Mouse (Mus musculus) T-cell, adult 66 days (primary cell): Measurements from ENCODE around the gene Arl11. TPM values are rescaled to one million over a fixed set of nuclear protein-coding genes. Genes with fewer than 3 reads are reported as not detected.

Source experiments
- total RNA-seq, 2 experiments: library from RNA; stranded (reverse); gene quantifications; 3 replicates in 1 of 2; 4 replicates in 1 of 2; pipeline ENCODE4 v1.2.4; 2023

Arl11 gene
- 1 to 10 TPM; 1.2 to 1.4 TPM for total RNA-seq

DNA sequence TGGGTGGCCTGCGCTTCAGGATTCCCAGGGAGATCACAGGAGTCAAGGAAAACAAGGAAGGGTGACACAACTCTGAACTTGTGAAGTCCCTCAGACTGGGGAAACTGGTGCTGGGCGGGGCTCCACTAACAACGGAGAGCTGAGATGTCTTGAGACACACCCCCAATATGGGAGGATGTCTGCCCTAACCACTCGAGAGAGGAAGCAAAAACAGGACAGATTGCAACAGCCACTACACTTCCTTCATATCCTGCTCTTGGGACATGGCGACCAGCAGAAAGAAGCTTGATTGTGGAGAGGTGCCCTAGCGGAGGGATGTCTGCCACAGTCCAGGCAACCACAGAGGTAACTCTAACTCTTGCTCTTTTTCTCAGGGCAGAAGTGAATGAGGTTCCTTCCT lies at the start of gene Arl11:
Gene Arl11 (plus strand): TSS at position 161 of the 400 bp plus-strand sequence.

GRCm38 (mm10) chr14:61360131-61360980 lies 50.8 kb downstream of the Arl11 start, which contains the start of gene Ebpl:
Gene Ebpl (minus strand): TSS chr14:61360439.

Other genes starting within 250 kb of the Arl11 start
- 10 to 100 TPM; 29.6 to 29.8 TPM for gene Sacs, start 171.3 kb upstream of the Arl11 start, total RNA-seq
- not detected for gene Sgcg, start 51.3 kb upstream of the Arl11 start, total RNA-seq
- 1 to 10 TPM; 6.0 to 6.6 TPM for gene Ebpl, start 50.7 kb downstream of the Arl11 start, total RNA-seq
- 10 to 100 TPM; 21.9 to 25.3 TPM for gene Kpna3, start 130.1 kb downstream of the Arl11 start, total RNA-seq
- gene Spryd7, start 247.1 kb downstream of the Arl11 start, total RNA-seq, result 1 to 10 TPM; 8.5 to 9.8 TPM